Mouse (Mus musculus) gastrocnemius, adult 8-10 months (tissue): ENCODE data around the gene Cyb5d1. TPM values are rescaled to one million over a fixed set of nuclear protein-coding genes. Genes with fewer than 3 reads are reported as not detected.

Source experiments
- DNase-seq, 2 experiments: peaks; one replicate each; pipeline ENCODE4 v3.0.0; 2022; ENCODE audit warnings: low spot score in 2 of 2
- total RNA-seq, 4 experiments: library from RNA; stranded (reverse); gene quantifications; 2 replicates each; pipeline ENCODE4 v1.2.4; 2022

Gene Cyb5d1
- total RNA-seq, 4 experiments from 2014 or later, result 33.2 to 38.0 (median 36.7) TPM

GRCm38 (mm10) chr11:69382478-69383105 is 12.8 kb downstream of the Cyb5d1 start:
- no peak for DNase-seq

- no peak for DNase-seq
These were observed 14.1 kb downstream of the Cyb5d1 start for GRCm38 (mm10) chr11:69381356-69381755.

GRCm38 (mm10) chr11:69379600-69379999 is 15.8 kb downstream of the Cyb5d1 start:
- DNase-seq, result no peak

- DNase-seq, result no peak
These were observed 17.7 kb downstream of the Cyb5d1 start for GRCm38 (mm10) chr11:69377766-69378165.

GRCm38 (mm10) chr11:69375646-69376045 is 19.8 kb downstream of the Cyb5d1 start:
- DNase-seq, result no peak

- DNase-seq, result no peak
These were observed 22.0 kb downstream of the Cyb5d1 start for GRCm38 (mm10) chr11:69373223-69373965.

GRCm38 (mm10) chr11:69372780-69373170 is 22.7 kb downstream of the Cyb5d1 start:
- no peak for DNase-seq

- no peak for DNase-seq
These were observed 23.2 kb downstream of the Cyb5d1 start for GRCm38 (mm10) chr11:69372056-69372779.

- DNase-seq, result no peak
These were observed 23.8 kb downstream of the Cyb5d1 start for GRCm38 (mm10) chr11:69371601-69372000.

- no peak for DNase-seq
These were observed 24.6 kb downstream of the Cyb5d1 start for GRCm38 (mm10) chr11:69370817-69371215.

- no peak for DNase-seq
These were observed 25.2 kb downstream of the Cyb5d1 start for GRCm38 (mm10) chr11:69369990-69370816.

GRCm38 (mm10) chr11:69369215-69369989 is 26.0 kb downstream of the Cyb5d1 start, which contains the start of gene Chd3:
TSS of gene Chd3 (minus strand) at chr11:69369406.
- DNase-seq, result no peak

GRCm38 (mm10) chr11:69368356-69369214 is 26.8 kb downstream of the Cyb5d1 start:
- DNase-seq, result peak in 1 of 2 experiments; percentile 20

- peak in 1 of 2 experiments; percentile 13 for DNase-seq
These were observed 27.6 kb downstream of the Cyb5d1 start for GRCm38 (mm10) chr11:69367616-69368355.

GRCm38 (mm10) chr11:69366855-69367615 is 28.4 kb downstream of the Cyb5d1 start:
- DNase-seq, result no peak

- peak; percentile 83 to 92 for DNase-seq
These were observed 29.1 kb downstream of the Cyb5d1 start for GRCm38 (mm10) chr11:69366157-69366854.

GRCm38 (mm10) chr11:69365722-69366121 is 29.7 kb downstream of the Cyb5d1 start:
- peak in 1 of 2 experiments; percentile 32 for DNase-seq
